Mouse (Mus musculus) hindbrain, embryonic 12.5 days (tissue): ENCODE results near the gene Ncoa3. TPM values are rescaled to one million over a fixed set of nuclear protein-coding genes. Genes with fewer than 3 reads are reported as not detected.
A peak's percentile ranks its signal among the peaks of the same experiment; 100 is the strongest.

Source experiments
- ATAC-seq: fragments of 200-750 bp; cut with Nextera tagmentation; 2 replicates; pipeline ENCODE4 v1.8.0; 2017; ENCODE audit warnings: moderate TSS enrichment; ENCODE audit not compliant: low FRiP score
- H3K27ac ChIP-seq: fragments of 300-500 bp; sonication (generic); 2 replicates; pipeline ENCODE4 v1.5.1; 2016; ENCODE audit warnings: mild to moderate bottlenecking
- H3K27me3 ChIP-seq: fragments of 300-500 bp; sonication (generic); 2 replicates; pipeline ENCODE4 v1.6.1; 2016; ENCODE audit warnings: mild to moderate bottlenecking
- H3K36me3 ChIP-seq: fragments of 300-500 bp; sonication (generic); 2 replicates; pipeline ENCODE4 v1.6.1; 2016; ENCODE audit warnings: mild to moderate bottlenecking
- H3K4me1 ChIP-seq: fragments of 300-500 bp; sonication (generic); 2 replicates; pipeline ENCODE4 v1.6.1; 2016
- H3K4me2 ChIP-seq: fragments of 300-500 bp; sonication (generic); replicated peaks from 2 replicates; pipeline ENCODE4 v1.6.1; 2016; ENCODE audit warnings: mild to moderate bottlenecking
- H3K4me3 ChIP-seq: fragments of 300-500 bp; sonication (generic); 2 replicates; pipeline ENCODE4 v1.5.1; 2016; ENCODE audit warnings: mild to moderate bottlenecking
- H3K9ac ChIP-seq: fragments of 300-500 bp; sonication (generic); 2 replicates; pipeline ENCODE4 v1.6.1; 2016; ENCODE audit warnings: mild to moderate bottlenecking, moderate library complexity
- H3K9me3 ChIP-seq: fragments of 300-500 bp; sonication (generic); replicated peaks from 2 replicates; pipeline ENCODE4 v1.6.1; 2016; ENCODE audit warnings: mild to moderate bottlenecking
- WGBS: fragments of 180-500 bp; shearing (Covaris S2); methylation state at CpG from one replicate; pipeline ENCODE4 v1.1.7; 2016; 5-methylcytosine and 5-hydroxymethylcytosine counted together
- polyA plus RNA-seq: library from polyadenylated mRNA; unstranded; fragments of >200 nt; fragmentation: Nextera tagmentation; extraction: Ambion mirVana; gene quantifications from 2 replicates; pipeline ENCODE4 v1.2.1, GENCODE M21; 2016

Ncoa3 gene
- polyA plus RNA-seq, 1 experiment from 2014 or later, result 14.9 TPM

- Histone ChIP-seq H3K4me1 (peaks cover 29% of the 10 kb centered on the region), H3K4me2 (no peak overlapping the region), H3K9me3 (no peaks in the 10 kb centered on the region), H3K27ac (no peak overlapping the region), H3K27me3 (peaks cover 10% of the 10 kb centered on the region), H3K9ac (no peak overlapping the region), H3K4me3 (no peak overlapping the region), H3K36me3 (0 out of 2 replicates have a peak, but pooled peaks cover 5% of the 10 kb centered on the region)
- no peak for ATAC-seq
- WGBS, result 87% methylated on average over 9 of the region's 9 CpGs
Observed at GRCm38 (mm10) chr2:166105911-166106310, 113.5 kb downstream of the Ncoa3 start.

GRCm38 (mm10) chr2:166106631-166107030, 114.2 kb downstream of the Ncoa3 start:
- Histone ChIP-seq H3K4me3 (no peak overlapping the region), H3K4me1 (peaks cover 30% of the 10 kb centered on the region), H3K4me2 (no peak overlapping the region), H3K9ac (no peak overlapping the region), H3K36me3 (0 out of 2 replicates have a peak, but pooled peaks cover 9% of the 10 kb centered on the region), H3K9me3 (no peaks in the 10 kb centered on the region), H3K27ac (no peak overlapping the region), H3K27me3 (peaks cover 12% of the 10 kb centered on the region)
- WGBS, result 56% methylated on average over 2 of the region's 2 CpGs
- no peak for ATAC-seq

- Histone ChIP-seq H3K27me3 (peaks cover 9% of the 10 kb centered on the region), H3K4me3 (no peak overlapping the region), H3K9ac (no peak overlapping the region), H3K27ac (no peak overlapping the region), H3K9me3 (no peaks in the 10 kb centered on the region), H3K4me1 (peaks cover 28% of the 10 kb centered on the region), H3K36me3 (0 out of 2 replicates have a peak, but pooled peaks cover 9% of the 10 kb centered on the region), H3K4me2 (no peak overlapping the region)
- no peak for ATAC-seq
- WGBS, result 60% methylated on average over 5 of the region's 5 CpGs
Observed at GRCm38 (mm10) chr2:166107911-166108310, 115.5 kb downstream of the Ncoa3 start.

GRCm38 (mm10) chr2:166108326-166108725, 115.9 kb downstream of the Ncoa3 start:
- Histone ChIP-seq H3K4me3 (no peak overlapping the region), H3K27me3 (peaks cover 9% of the 10 kb centered on the region), H3K9me3 (no peaks in the 10 kb centered on the region), H3K4me2 (no peak overlapping the region), H3K4me1 (peaks cover 24% of the 10 kb centered on the region), H3K9ac (no peak overlapping the region), H3K36me3 (0 out of 2 replicates have a peak, but pooled peaks cover 9% of the 10 kb centered on the region), H3K27ac (no peak overlapping the region)
- no peak for ATAC-seq
- WGBS, result 21% methylated on average over 4 of the region's 4 CpGs

- WGBS, result 77% methylated on average over 8 of the region's 8 CpGs
- Histone ChIP-seq H3K4me3 (no peak overlapping the region), H3K9me3 (no peaks in the 10 kb centered on the region), H3K36me3 (peaks cover 19% of the 10 kb centered on the region), H3K4me1 (peaks cover 20% of the 10 kb centered on the region), H3K27me3 (peaks cover 11% of the 10 kb centered on the region), H3K4me2 (no peak overlapping the region), H3K9ac (no peak overlapping the region), H3K27ac (no peak overlapping the region)
- no peak for ATAC-seq
Observed at GRCm38 (mm10) chr2:166110764-166111163, 118.3 kb downstream of the Ncoa3 start.

- Histone ChIP-seq H3K4me3 (no peak overlapping the region), H3K9ac (no peak overlapping the region), H3K27me3 (peaks cover 11% of the 10 kb centered on the region), H3K36me3 (peaks cover 24% of the 10 kb centered on the region), H3K4me1 (peaks cover 20% of the 10 kb centered on the region), H3K27ac (no peak overlapping the region), H3K9me3 (no peaks in the 10 kb centered on the region), H3K4me2 (no peak overlapping the region)
- 79% methylated on average over 2 of the region's 2 CpGs for whole genome bisulfite sequencing
- no peak for ATAC-seq
Observed at GRCm38 (mm10) chr2:166111238-166111637, 118.8 kb downstream of the Ncoa3 start.

- peaks cover 15% of the 10 kb centered on the region for H3K4me1 ChIP-seq
- H3K36me3 ChIP-seq, result peaks cover 30% of the 10 kb centered on the region
- H3K9ac ChIP-seq, result no peak overlapping the region
- ATAC-seq, result 0 out of 2 replicates have a peak, but pooled peaks have one; percentile 47
- H3K4me2 ChIP-seq, result no peak overlapping the region
- no peaks in the 10 kb centered on the region for H3K9me3 ChIP-seq
- no peak overlapping the region for H3K4me3 ChIP-seq
- no peak overlapping the region for H3K27ac ChIP-seq
- 35% methylated on average over 10 of the region's 10 CpGs for WGBS
- peaks cover 11% of the 10 kb centered on the region; the same call in 1 of the 2 replicates for H3K27me3 ChIP-seq
Observed at GRCm38 (mm10) chr2:166111831-166112250, 119.4 kb downstream of the Ncoa3 start.

- H3K36me3 ChIP-seq, result peaks cover 35% of the 10 kb centered on the region
- 90% methylated on average over 11 of the region's 11 CpGs for WGBS
- no peak overlapping the region for H3K9ac ChIP-seq
- no peak overlapping the region for H3K27ac ChIP-seq
- H3K9me3 ChIP-seq, result no peaks in the 10 kb centered on the region
- no peak overlapping the region for H3K4me3 ChIP-seq
- H3K4me1 ChIP-seq, result peaks cover 15% of the 10 kb centered on the region
- peaks cover 9% of the 10 kb centered on the region; the same call in 1 of the 2 replicates for H3K27me3 ChIP-seq
- no peak overlapping the region for H3K4me2 ChIP-seq
- no peak for ATAC-seq
Observed at GRCm38 (mm10) chr2:166112986-166113385, 120.5 kb downstream of the Ncoa3 start.

GRCm38 (mm10) chr2:166115571-166116277, 123.3 kb downstream of the Ncoa3 start:
- Histone ChIP-seq H3K27ac (no peak overlapping the region), H3K9ac (no peak overlapping the region), H3K27me3 (peaks cover 6% of the 10 kb centered on the region; the same call in 1 of the 2 replicates), H3K36me3 (peaks cover 36% of the 10 kb centered on the region), H3K4me3 (no peak overlapping the region), H3K4me1 (peaks cover 15% of the 10 kb centered on the region), H3K9me3 (no peaks in the 10 kb centered on the region), H3K4me2 (no peak overlapping the region)
- no peak for ATAC-seq
- 89% methylated on average over 15 of the region's 15 CpGs for WGBS

GRCm38 (mm10) chr2:166116278-166116608, 123.8 kb downstream of the Ncoa3 start:
- H3K27ac ChIP-seq, result no peak overlapping the region
- H3K27me3 ChIP-seq, result 0 out of 2 replicates have a peak, but pooled peaks cover 2% of the 10 kb centered on the region
- no peak overlapping the region for H3K9ac ChIP-seq
- 84% methylated on average over 7 of the region's 7 CpGs for WGBS
- peaks cover 14% of the 10 kb centered on the region for H3K4me1 ChIP-seq
- no peak overlapping the region for H3K4me2 ChIP-seq
- ATAC-seq, result no peak
- H3K4me3 ChIP-seq, result no peak overlapping the region
- peaks cover 31% of the 10 kb centered on the region for H3K36me3 ChIP-seq
- H3K9me3 ChIP-seq, result no peaks in the 10 kb centered on the region

- no peak overlapping the region for H3K9ac ChIP-seq
- no peak for ATAC-seq
- WGBS, result 95% methylated on average over 16 of the region's 16 CpGs
- H3K36me3 ChIP-seq, result peaks cover 31% of the 10 kb centered on the region
- H3K4me3 ChIP-seq, result no peak overlapping the region
- peaks cover 12% of the 10 kb centered on the region for H3K4me1 ChIP-seq
- no peaks in the 10 kb centered on the region for H3K9me3 ChIP-seq
- no peak overlapping the region for H3K4me2 ChIP-seq
- H3K27ac ChIP-seq, result no peak overlapping the region
- H3K27me3 ChIP-seq, result 0 out of 2 replicates have a peak, but pooled peaks cover 2% of the 10 kb centered on the region
Observed at GRCm38 (mm10) chr2:166116704-166117103, 124.3 kb downstream of the Ncoa3 start.

- Histone ChIP-seq H3K4me3 (no peak overlapping the region), H3K27me3 (no peaks in the 10 kb centered on the region), H3K27ac (no peak overlapping the region), H3K4me2 (no peak overlapping the region), H3K9ac (no peak overlapping the region), H3K36me3 (peaks cover 37% of the 10 kb centered on the region), H3K9me3 (no peaks in the 10 kb centered on the region), H3K4me1 (peaks cover under 1% of the 10 kb centered on the region)
- ATAC-seq, result no peak
- WGBS, result 83% methylated on average over 2 of the region's 2 CpGs
Observed at GRCm38 (mm10) chr2:166119992-166120391, 127.6 kb downstream of the Ncoa3 start.
